Mouse (Mus musculus) adrenal gland, postnatal 10 days (tissue): Measurements from ENCODE around the gene Olfml3. TPM values are rescaled to one million over a fixed set of nuclear protein-coding genes. Genes with fewer than 3 reads are reported as not detected.

Experiments used
- DNase-seq: peaks from one replicate; pipeline ENCODE4 v3.0.0; 2021; ENCODE audit warnings: mixed read lengths
- total RNA-seq, 2 experiments: library from RNA; stranded (reverse); gene quantifications; 2 replicates each; pipeline ENCODE4 v1.2.3; 2021

The Olfml3 gene
- total RNA-seq, 2 experiments from 2014 or later, result 15.9 to 17.5 TPM

- no peak for DNase-seq
These were observed 2.5 kb upstream of the Olfml3 start for GRCm38 (mm10) chr3:103740342-103740741.

GRCm38 (mm10) chr3:103739329-103739728, 1.5 kb upstream of the Olfml3 start, which contains the start of gene Gm10964:
TSS of gene Gm10964 (plus strand) at chr3:103739366.
- DNase-seq, result no peak

GRCm38 (mm10) chr3:103737061-103737754, 593 bp downstream of the Olfml3 start:
- DNase-seq, result peak; percentile 61

- DNase-seq, result no peak
These were observed 1.8 kb downstream of the Olfml3 start for GRCm38 (mm10) chr3:103735776-103736600.

GRCm38 (mm10) chr3:103734696-103735519, 2.9 kb downstream of the Olfml3 start:
- DNase-seq, result peak; percentile 39

- no peak for DNase-seq
These were observed 3.8 kb downstream of the Olfml3 start for GRCm38 (mm10) chr3:103733799-103734695.

GRCm38 (mm10) chr3:103733176-103733575, 4.6 kb downstream of the Olfml3 start:
- DNase-seq, result no peak

- no peak for DNase-seq
These were observed 5.7 kb downstream of the Olfml3 start for GRCm38 (mm10) chr3:103732116-103732515.

GRCm38 (mm10) chr3:103729850-103730249, 8.0 kb downstream of the Olfml3 start:
- no peak for DNase-seq

- no peak for DNase-seq
These were observed 9.9 kb downstream of the Olfml3 start for GRCm38 (mm10) chr3:103727813-103728326.

- DNase-seq, result no peak
These were observed 11.2 kb downstream of the Olfml3 start for GRCm38 (mm10) chr3:103726642-103727041.

- DNase-seq, result no peak
These were observed 13.7 kb downstream of the Olfml3 start for GRCm38 (mm10) chr3:103724137-103724536.

GRCm38 (mm10) chr3:103718728-103719127, 19.1 kb downstream of the Olfml3 start:
- DNase-seq, result no peak

GRCm38 (mm10) chr3:103716774-103717760, 20.7 kb downstream of the Olfml3 start:
- DNase-seq, result no peak

- DNase-seq, result peak; percentile 52
These were observed 21.8 kb downstream of the Olfml3 start for GRCm38 (mm10) chr3:103715762-103716693.

GRCm38 (mm10) chr3:103714942-103715341, 22.9 kb downstream of the Olfml3 start:
- no peak for DNase-seq

GRCm38 (mm10) chr3:103714236-103714875, 23.4 kb downstream of the Olfml3 start:
- no peak for DNase-seq

- peak; percentile 21 for DNase-seq
These were observed 25.6 kb downstream of the Olfml3 start for GRCm38 (mm10) chr3:103712196-103712595.
